Mouse (Mus musculus): Measurements from ENCODE around the gene Zhx3. TPM values are rescaled to one million over a fixed set of nuclear protein-coding genes. Genes with fewer than 3 reads are reported as not detected.

Zhx3 gene
- polyA plus RNA-seq, 1 experiment from 2014 or later, result 10.7 TPM

DNA sequence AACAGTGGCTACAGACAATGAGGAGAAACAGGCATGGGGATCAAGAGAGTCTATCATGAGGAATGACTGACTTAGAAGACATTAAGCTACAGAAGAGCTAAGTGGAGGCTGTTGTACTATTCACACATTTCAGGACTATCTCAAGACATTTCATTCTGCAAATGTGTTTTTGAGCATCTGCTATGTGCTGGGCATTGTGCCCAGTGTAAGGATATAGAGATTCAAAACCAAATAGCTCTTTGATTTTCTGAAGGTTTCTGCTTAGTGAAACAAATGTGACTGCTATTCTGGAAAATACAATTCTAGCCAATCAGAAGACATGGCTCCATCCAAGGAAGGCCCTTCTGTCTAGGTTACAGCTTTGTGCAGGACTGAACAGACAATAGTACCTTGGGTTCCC is 18.1 kb downstream of the Zhx3 start:
- no peak overlapping the region for H3K4me2 ChIP-seq (ENCODE audit: low read depth)
- no peak overlapping the region for H3K9ac ChIP-seq (ENCODE audit: low read length)
- no peaks in the 10 kb centered on the region for H3K4me1 ChIP-seq (ENCODE audit: control insufficient read depth, insufficient read depth, low read length)
- no peaks in the 10 kb centered on the region for H3K27me3 ChIP-seq (ENCODE audit: control insufficient read depth, insufficient read depth, low read length)
- no peak for DNase-seq (ENCODE audit: low spot score)
- no peak overlapping the region for H3K27ac ChIP-seq (ENCODE audit: low read depth, low read length)
- H3K9me3 ChIP-seq (ENCODE audit: control insufficient read depth, low read length), result no peaks in the 10 kb centered on the region
- ATAC-seq (ENCODE audit: insufficient read depth, low FRiP score, low TSS enrichment), result no peak
- H3K4me3 ChIP-seq (ENCODE audit: low read depth, low read length), result no peak overlapping the region
- H3K36me3 ChIP-seq (ENCODE audit: control insufficient read depth, insufficient read depth, low read length), result no peaks in the 10 kb centered on the region

GRCm38 (mm10) chr2:160850360-160850759 is 22.4 kb downstream of the Zhx3 start:
- H3K27ac ChIP-seq (ENCODE audit: low read depth, low read length), result no peak overlapping the region
- no peak overlapping the region for H3K4me2 ChIP-seq (ENCODE audit: low read depth)
- no peaks in the 10 kb centered on the region for H3K36me3 ChIP-seq (ENCODE audit: control insufficient read depth, insufficient read depth, low read length)
- ATAC-seq (ENCODE audit: insufficient read depth, low FRiP score, low TSS enrichment) (no peak), DNase-seq (ENCODE audit: low spot score) (no peak)
- no peaks in the 10 kb centered on the region for H3K4me1 ChIP-seq (ENCODE audit: control insufficient read depth, insufficient read depth, low read length)
- no peak overlapping the region for H3K9ac ChIP-seq (ENCODE audit: low read length)
- H3K27me3 ChIP-seq (ENCODE audit: control insufficient read depth, insufficient read depth, low read length), result no peaks in the 10 kb centered on the region
- WGBS, result 82% methylated on average over 3 of the region's 3 CpGs
- no peaks in the 10 kb centered on the region for H3K9me3 ChIP-seq (ENCODE audit: control insufficient read depth, low read length)
- H3K4me3 ChIP-seq (ENCODE audit: low read depth, low read length), result no peak overlapping the region

DNA sequence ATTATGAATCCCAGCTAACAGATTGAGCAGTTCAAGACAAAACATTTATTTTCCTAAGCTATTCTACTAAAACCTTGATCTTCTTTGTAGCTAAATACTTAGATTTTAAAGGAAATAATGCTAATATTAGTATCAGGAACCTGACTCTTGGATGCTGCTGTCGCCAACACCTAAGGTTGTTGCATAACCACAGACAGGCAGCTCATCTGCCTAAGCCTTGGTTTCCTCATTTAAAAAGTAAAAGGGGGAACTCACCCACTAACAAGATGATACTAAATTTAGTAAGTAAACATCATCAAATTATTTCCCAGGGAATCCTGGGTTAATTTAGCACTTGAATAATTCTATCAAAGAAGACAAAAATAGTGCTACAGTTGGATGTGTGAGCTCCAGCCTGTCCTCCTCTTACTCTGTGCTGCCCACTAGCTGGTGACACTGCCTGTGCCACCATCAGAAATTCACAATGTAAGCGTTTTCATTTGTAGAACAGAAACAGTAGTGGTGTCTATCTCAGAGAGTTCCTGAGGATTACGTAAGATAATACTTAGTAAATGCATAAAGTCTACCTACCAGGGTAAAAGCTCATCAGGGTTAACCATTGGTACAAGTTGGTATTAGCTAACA is 23.1 kb downstream of the Zhx3 start:
- no peak for DNase-seq (ENCODE audit: low spot score)
- Histone ChIP-seq H3K4me1 (ENCODE audit: control insufficient read depth, insufficient read depth, low read length) (no peaks in the 10 kb centered on the region), H3K36me3 (ENCODE audit: control insufficient read depth, insufficient read depth, low read length) (no peaks in the 10 kb centered on the region), H3K27me3 (ENCODE audit: control insufficient read depth, insufficient read depth, low read length) (no peaks in the 10 kb centered on the region), H3K4me2 (ENCODE audit: low read depth) (no peak overlapping the region), H3K27ac (ENCODE audit: low read depth, low read length) (no peak overlapping the region), H3K9ac (ENCODE audit: low read length) (no peak overlapping the region), H3K4me3 (ENCODE audit: low read depth, low read length) (no peak overlapping the region), H3K9me3 (ENCODE audit: control insufficient read depth, low read length) (no peaks in the 10 kb centered on the region)
- ATAC-seq (ENCODE audit: insufficient read depth, low FRiP score, low TSS enrichment), result no peak
- WGBS, result 90% methylated on average over 3 of the region's 3 CpGs

DNA sequence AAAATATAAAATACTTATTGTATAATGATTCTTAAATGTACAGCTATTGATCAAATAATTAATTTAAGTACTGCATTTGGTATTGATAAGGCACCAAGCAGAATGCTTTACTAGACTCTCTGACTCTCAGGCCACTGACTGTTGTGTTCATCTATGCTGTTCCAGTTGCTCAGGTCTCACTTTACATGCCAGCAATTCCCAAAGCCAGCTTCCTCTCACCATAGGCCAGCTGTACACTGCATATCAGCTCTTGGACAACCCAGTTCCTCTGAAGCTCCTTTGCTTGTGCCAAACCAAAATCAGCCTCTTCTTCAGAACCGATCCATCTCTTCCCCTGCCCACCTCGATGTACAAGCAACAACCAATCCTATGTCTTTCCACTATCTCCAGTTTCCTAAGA is 24.6 kb downstream of the Zhx3 start:
- H3K4me2 ChIP-seq (ENCODE audit: low read depth), result no peak overlapping the region
- no peaks in the 10 kb centered on the region for H3K4me1 ChIP-seq (ENCODE audit: control insufficient read depth, insufficient read depth, low read length)
- WGBS, result 96% methylated on average over 2 of the region's 2 CpGs
- DNase-seq (ENCODE audit: low spot score) (no peak), ATAC-seq (ENCODE audit: insufficient read depth, low FRiP score, low TSS enrichment) (no peak)
- H3K27me3 ChIP-seq (ENCODE audit: control insufficient read depth, insufficient read depth, low read length), result no peaks in the 10 kb centered on the region
- no peak overlapping the region for H3K27ac ChIP-seq (ENCODE audit: low read depth, low read length)
- no peak overlapping the region for H3K4me3 ChIP-seq (ENCODE audit: low read depth, low read length)
- no peak overlapping the region for H3K9ac ChIP-seq (ENCODE audit: low read length)
- H3K36me3 ChIP-seq (ENCODE audit: control insufficient read depth, insufficient read depth, low read length), result no peaks in the 10 kb centered on the region
- no peaks in the 10 kb centered on the region for H3K9me3 ChIP-seq (ENCODE audit: control insufficient read depth, low read length)

DNA sequence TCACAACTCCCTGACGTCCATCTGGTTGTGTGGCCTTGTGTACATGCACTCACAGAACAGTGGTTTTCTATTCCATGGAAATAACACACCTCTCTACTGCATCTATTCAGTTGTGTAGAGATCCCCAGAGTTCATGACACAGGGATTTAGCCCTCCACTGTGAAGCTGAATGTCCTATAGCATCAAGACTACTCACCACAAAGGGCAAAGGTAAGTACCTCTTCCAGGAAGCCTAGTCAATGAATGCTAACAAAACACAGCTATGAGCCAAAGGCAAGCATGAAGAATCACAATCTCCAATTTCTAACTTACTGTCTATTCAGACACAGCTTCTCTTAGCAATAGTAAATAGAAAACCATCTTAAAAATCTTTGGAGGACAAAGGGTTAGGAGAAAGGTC is 25.1 kb downstream of the Zhx3 start:
- H3K27ac ChIP-seq (ENCODE audit: low read depth, low read length), result no peak overlapping the region
- no peak overlapping the region for H3K4me2 ChIP-seq (ENCODE audit: low read depth)
- no peaks in the 10 kb centered on the region for H3K27me3 ChIP-seq (ENCODE audit: control insufficient read depth, insufficient read depth, low read length)
- H3K4me1 ChIP-seq (ENCODE audit: control insufficient read depth, insufficient read depth, low read length), result no peaks in the 10 kb centered on the region
- no peaks in the 10 kb centered on the region for H3K9me3 ChIP-seq (ENCODE audit: control insufficient read depth, low read length)
- no peak overlapping the region for H3K4me3 ChIP-seq (ENCODE audit: low read depth, low read length)
- 75% methylated on average over 1 of the region's 1 CpGs for WGBS
- DNase-seq (ENCODE audit: low spot score) (no peak), ATAC-seq (ENCODE audit: insufficient read depth, low FRiP score, low TSS enrichment) (no peak)
- no peaks in the 10 kb centered on the region for H3K36me3 ChIP-seq (ENCODE audit: control insufficient read depth, insufficient read depth, low read length)
- no peak overlapping the region for H3K9ac ChIP-seq (ENCODE audit: low read length)

DNA sequence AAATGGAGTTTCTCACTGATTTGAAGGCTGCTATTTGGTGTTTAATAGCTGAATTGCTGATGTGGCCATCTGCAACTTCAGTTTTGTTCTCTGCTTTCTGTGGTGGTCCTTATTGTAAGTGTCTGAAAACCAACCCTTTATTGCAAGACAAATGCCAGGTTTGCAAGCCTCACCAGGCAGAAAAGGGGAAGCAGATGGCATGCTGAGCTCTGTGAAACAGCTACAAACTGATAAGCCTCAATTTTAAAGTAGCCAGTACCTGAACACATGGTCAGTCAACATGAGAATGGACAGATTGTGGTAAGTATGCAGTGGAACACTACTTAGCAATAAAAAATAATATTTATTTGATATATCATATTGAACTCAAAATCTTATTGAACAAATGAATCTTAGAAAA is 32.0 kb downstream of the Zhx3 start:
- no peak overlapping the region for H3K27ac ChIP-seq (ENCODE audit: low read depth, low read length)
- no peak overlapping the region for H3K4me3 ChIP-seq (ENCODE audit: low read depth, low read length)
- no peaks in the 10 kb centered on the region for H3K4me1 ChIP-seq (ENCODE audit: control insufficient read depth, insufficient read depth, low read length)
- no peak overlapping the region for H3K4me2 ChIP-seq (ENCODE audit: low read depth)
- H3K36me3 ChIP-seq (ENCODE audit: control insufficient read depth, insufficient read depth, low read length), result no peaks in the 10 kb centered on the region
- no peaks in the 10 kb centered on the region for H3K9me3 ChIP-seq (ENCODE audit: control insufficient read depth, low read length)
- H3K9ac ChIP-seq (ENCODE audit: low read length), result no peak overlapping the region
- H3K27me3 ChIP-seq (ENCODE audit: control insufficient read depth, insufficient read depth, low read length), result no peaks in the 10 kb centered on the region
- DNase-seq (ENCODE audit: low spot score), result no peak
- ATAC-seq (ENCODE audit: insufficient read depth, low FRiP score, low TSS enrichment), result no peak

GRCm38 (mm10) chr2:160810802-160811201 is 62.0 kb downstream of the Zhx3 start:
- H3K27me3 ChIP-seq (ENCODE audit: control insufficient read depth, insufficient read depth, low read length), result no peaks in the 10 kb centered on the region
- H3K27ac ChIP-seq (ENCODE audit: low read depth, low read length), result no peak overlapping the region
- no peak overlapping the region for H3K9ac ChIP-seq (ENCODE audit: low read length)
- ATAC-seq (ENCODE audit: insufficient read depth, low FRiP score, low TSS enrichment) (no peak), DNase-seq (ENCODE audit: low spot score) (no peak)
- no peak overlapping the region for H3K4me3 ChIP-seq (ENCODE audit: low read depth, low read length)
- H3K36me3 ChIP-seq (ENCODE audit: control insufficient read depth, insufficient read depth, low read length), result no peaks in the 10 kb centered on the region
- no peak overlapping the region for H3K4me2 ChIP-seq (ENCODE audit: low read depth)
- H3K9me3 ChIP-seq (ENCODE audit: control insufficient read depth, low read length), result no peaks in the 10 kb centered on the region
- H3K4me1 ChIP-seq (ENCODE audit: control insufficient read depth, insufficient read depth, low read length), result no peaks in the 10 kb centered on the region
- 92% methylated on average over 1 of the region's 1 CpGs for WGBS

GRCm38 (mm10) chr2:160810376-160810775 is 62.4 kb downstream of the Zhx3 start:
- H3K27ac ChIP-seq (ENCODE audit: low read depth, low read length), result no peak overlapping the region
- no peak for ATAC-seq (ENCODE audit: insufficient read depth, low FRiP score, low TSS enrichment)

GRCm38 (mm10) chr2:160806091-160806521 is 66.7 kb downstream of the Zhx3 start:
- Histone ChIP-seq H3K9ac (ENCODE audit: low read length) (no peak overlapping the region), H3K4me1 (ENCODE audit: control insufficient read depth, insufficient read depth, low read length) (peaks cover 6% of the 10 kb centered on the region; the same call in 1 of the 2 replicates), H3K4me3 (ENCODE audit: low read depth, low read length) (no peak overlapping the region), H3K4me2 (ENCODE audit: low read depth) (no peak overlapping the region), H3K36me3 (ENCODE audit: control insufficient read depth, insufficient read depth, low read length) (no peaks in the 10 kb centered on the region), H3K9me3 (ENCODE audit: control insufficient read depth, low read length) (no peaks in the 10 kb centered on the region), H3K27me3 (ENCODE audit: control insufficient read depth, insufficient read depth, low read length) (no peaks in the 10 kb centered on the region), H3K27ac (ENCODE audit: low read depth, low read length) (no peak overlapping the region)
- DNase-seq (ENCODE audit: low spot score) (no peak), ATAC-seq (ENCODE audit: insufficient read depth, low FRiP score, low TSS enrichment) (no peak)
- WGBS, result 19% methylated on average over 3 of the region's 3 CpGs

More at GRCm38 (mm10) chr2:160810376-160810775, 62.4 kb downstream of the Zhx3 start:
- no peaks in the 10 kb centered on the region for H3K9me3 ChIP-seq (ENCODE audit: control insufficient read depth, low read length)
- no peaks in the 10 kb centered on the region for H3K4me1 ChIP-seq (ENCODE audit: control insufficient read depth, insufficient read depth, low read length)
- no peak overlapping the region for H3K9ac ChIP-seq (ENCODE audit: low read length)
- no peak overlapping the region for H3K4me2 ChIP-seq (ENCODE audit: low read depth)
- no peak for DNase-seq (ENCODE audit: low spot score)
- H3K36me3 ChIP-seq (ENCODE audit: control insufficient read depth, insufficient read depth, low read length), result no peaks in the 10 kb centered on the region
- H3K27me3 ChIP-seq (ENCODE audit: control insufficient read depth, insufficient read depth, low read length), result no peaks in the 10 kb centered on the region
- no peak overlapping the region for H3K4me3 ChIP-seq (ENCODE audit: low read depth, low read length)

Data from neural tube, embryonic 11.5 days (tissue).